Mouse (Mus musculus) macrophage (primary cell): ENCODE data around the gene Snx22. TPM values are rescaled to one million over a fixed set of nuclear protein-coding genes. Genes with fewer than 3 reads are reported as not detected.

Experiments used
- H3K27ac ChIP-seq: fragments of 350-480 bp; formaldehyde crosslinking; 2 replicates; pipeline ENCODE4 v1.9.0; 2021
- H3K36me3 ChIP-seq: fragments of 350-480 bp; formaldehyde crosslinking; 2 replicates; pipeline ENCODE4 v1.9.0; 2021; ENCODE audit errors: inconsistent target
- H3K4me3 ChIP-seq: fragments of 350-480 bp; formaldehyde crosslinking; 2 replicates; pipeline ENCODE4 v1.9.0; 2021; ENCODE audit errors: inconsistent target
- H3K79me2 ChIP-seq: fragments of 350-480 bp; formaldehyde crosslinking; 2 replicates; pipeline ENCODE4 v1.9.0; 2021; ENCODE audit errors: inconsistent target
- WGBS: methylation state at CpG from one replicate; pipeline ENCODE4 v1.1.7; 2026; ENCODE audit warnings: inconsistent platforms; ENCODE audit not compliant: missing documents; 5-methylcytosine and 5-hydroxymethylcytosine counted together
- polyA plus RNA-seq: library from polyadenylated mRNA; stranded (reverse); fragments of 250-400 nt; gene quantifications from 3 replicates; pipeline ENCODE4 v1.2.4, GENCODE M21; 2018; ENCODE audit warnings: inconsistent platforms

The Snx22 gene
- polyA plus RNA-seq, 1 experiment from 2014 or later: 1.3 TPM

DNA sequence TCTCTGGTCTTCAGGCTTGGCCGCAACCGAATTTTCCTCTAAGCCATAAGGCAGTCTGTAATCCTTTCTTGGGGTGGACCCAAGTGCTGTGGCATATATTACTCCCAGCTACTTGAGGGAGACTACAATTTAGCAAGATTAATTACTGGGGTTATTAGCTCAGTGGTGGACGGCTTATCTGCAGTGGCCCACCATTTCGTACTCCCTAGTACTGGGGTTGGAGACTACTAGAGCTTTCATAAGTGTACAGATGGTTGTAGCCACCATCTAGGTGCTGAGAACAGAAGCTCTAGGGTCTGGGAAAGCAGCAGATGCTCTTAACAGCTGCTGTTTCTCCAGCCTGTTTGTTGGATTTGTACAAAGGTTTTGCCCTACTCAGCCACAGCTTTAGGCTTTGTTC lies 8.5 kb downstream of the Snx22 start:
- Histone ChIP-seq H3K79me2 (peaks cover 22% of the 10 kb centered on the region), H3K27ac (no peak overlapping the region), H3K36me3 (peaks cover 36% of the 10 kb centered on the region; the same call in 1 of the 2 replicates), H3K4me3 (peak overlapping the region; percentile 94)
- WGBS: 69% methylated on average over 4 of the region's 4 CpGs

DNA sequence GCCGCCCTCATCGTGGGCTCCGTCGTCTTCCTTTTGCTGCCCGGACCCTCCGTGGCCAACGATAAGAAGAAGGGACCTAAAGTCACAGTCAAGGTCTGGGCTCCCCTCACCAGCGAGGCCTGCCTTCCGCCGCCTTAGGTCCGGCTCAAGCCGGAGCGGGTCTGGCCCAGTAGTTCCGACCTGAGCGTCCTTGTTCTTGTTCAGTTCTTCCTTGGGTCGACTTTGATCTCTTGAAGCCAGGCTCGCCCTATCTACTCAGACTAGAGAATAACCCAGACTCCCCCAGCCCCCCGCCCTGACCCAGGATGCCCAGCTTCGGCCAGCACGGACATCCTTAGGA lies 9.2 kb downstream of the Snx22 start:
- Histone ChIP-seq H3K79me2 (peaks cover 22% of the 10 kb centered on the region), H3K4me3 (peak overlapping the region; percentile 94), H3K36me3 (peaks cover 29% of the 10 kb centered on the region; the same call in 1 of the 2 replicates), H3K27ac (peak overlapping the region; percentile 55)
- WGBS: 1% methylated on average over 20 of the region's 20 CpGs

DNA sequence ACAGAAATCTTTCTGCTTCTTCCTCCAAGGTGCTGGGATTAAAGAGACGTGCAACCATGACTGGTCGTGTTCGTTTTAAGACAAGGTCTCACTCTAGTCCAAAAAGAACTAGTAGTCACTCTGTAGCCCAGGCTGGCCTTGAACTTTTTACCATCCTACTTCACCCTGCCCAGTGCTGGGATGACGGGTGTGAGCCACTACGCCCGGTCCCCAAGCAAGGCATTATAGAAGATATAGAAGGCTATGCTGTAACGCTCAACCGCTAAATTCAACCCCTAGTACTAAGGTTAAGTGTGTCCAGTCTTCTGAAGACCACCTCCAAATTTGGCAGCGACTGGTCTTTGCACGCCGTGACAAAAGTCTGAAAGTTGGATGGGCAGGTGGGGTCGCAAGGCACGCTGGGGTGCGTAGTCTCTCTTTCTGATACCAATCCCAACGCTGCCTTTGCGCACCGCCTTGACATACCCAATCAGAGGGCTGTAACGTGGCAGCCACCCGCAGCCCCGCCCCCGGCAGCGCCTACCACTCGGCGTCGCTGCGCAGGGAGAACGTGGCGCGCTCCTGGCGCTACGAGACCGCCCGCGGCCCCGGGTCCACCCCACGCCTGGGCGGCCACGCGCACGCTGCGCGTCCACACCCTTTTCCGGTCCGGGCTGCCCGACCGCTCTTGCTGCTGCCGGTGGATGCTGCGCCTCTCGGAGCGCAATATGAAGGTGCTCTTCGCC lies 9.8 kb downstream of the Snx22 start, which contains the start of gene Ppib:
Gene Ppib, plus strand, starts transcription at position 640 of the 725 bp plus-strand sequence.
- under 1% methylated on average over 50 of the region's 51 CpGs for WGBS
- peak within 1 kb of the TSS; percentile 55 for H3K27ac ChIP-seq
- peaks cover 25% of the 10 kb centered on the region; the same call in 1 of the 2 replicates for H3K36me3 ChIP-seq
- H3K4me3 ChIP-seq: peak within 1 kb of the TSS; percentile 94
- H3K79me2 ChIP-seq: peaks cover 22% of the 10 kb centered on the region

DNA sequence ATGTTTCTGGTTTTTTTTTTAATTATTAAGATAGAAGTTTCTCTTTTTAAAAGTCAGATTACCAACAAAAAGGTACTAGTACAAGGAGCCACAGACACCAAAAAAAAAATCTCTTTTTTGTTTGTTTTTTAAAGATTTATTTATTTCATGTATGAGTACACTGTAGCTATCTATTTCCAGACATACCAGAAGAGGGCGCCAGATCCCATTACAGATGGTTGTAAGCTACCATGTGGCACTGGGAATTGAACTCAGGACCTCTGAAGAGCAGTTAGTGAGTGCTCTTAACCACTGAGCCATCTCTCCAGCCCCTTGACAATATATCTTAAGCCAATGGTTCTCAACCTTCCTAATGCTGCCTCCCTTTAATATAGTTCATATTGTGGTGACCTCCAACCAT lies 15.9 kb downstream of the Snx22 start:
- Histone ChIP-seq H3K79me2 (no peaks in the 10 kb centered on the region), H3K36me3 (no peaks in the 10 kb centered on the region), H3K27ac (no peak overlapping the region), H3K4me3 (no peak overlapping the region)
- WGBS: 86% methylated on average over 1 of the region's 1 CpGs

DNA sequence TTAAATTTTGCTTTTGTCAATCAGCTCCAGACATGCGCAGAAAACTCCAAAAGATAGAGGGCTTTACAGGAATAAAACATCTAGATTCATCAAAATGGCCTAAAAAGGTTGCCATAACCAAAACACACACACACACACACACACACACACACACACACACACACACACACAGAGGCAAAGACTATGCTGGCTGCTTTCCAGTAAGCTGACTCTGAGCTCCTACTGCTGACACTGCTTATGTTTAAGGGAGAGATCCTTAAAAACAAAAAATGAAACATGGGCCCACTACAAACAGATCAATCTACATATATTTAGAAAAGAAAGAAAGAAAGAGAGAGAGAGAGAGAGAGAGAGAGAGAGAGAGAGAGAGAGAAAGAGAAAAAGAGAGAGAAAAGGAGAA lies 16.8 kb downstream of the Snx22 start:
- no peaks in the 10 kb centered on the region for H3K79me2 ChIP-seq
- 67% methylated on average over 1 of the region's 1 CpGs for WGBS
- H3K27ac ChIP-seq: no peak overlapping the region
- H3K4me3 ChIP-seq: no peak overlapping the region
- no peaks in the 10 kb centered on the region for H3K36me3 ChIP-seq

DNA sequence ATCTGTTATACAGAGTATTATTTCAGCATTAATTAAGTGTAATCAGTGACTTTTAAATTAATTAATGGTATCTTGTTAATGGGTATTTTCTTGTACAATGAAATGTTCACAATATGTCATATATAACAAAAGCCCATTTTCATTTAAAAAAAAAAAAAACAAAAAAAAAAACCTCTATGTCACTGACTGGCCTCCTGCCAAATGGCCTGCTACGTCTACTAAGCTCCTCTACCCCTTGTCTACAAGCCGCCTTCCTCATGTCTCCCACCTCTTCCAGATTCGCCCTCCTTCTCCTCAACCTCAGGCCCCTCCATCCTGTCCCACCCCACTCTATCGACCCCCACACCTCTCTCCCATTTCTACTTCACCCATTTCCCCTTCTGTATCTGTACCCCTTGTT lies 18.0 kb downstream of the Snx22 start:
- no peaks in the 10 kb centered on the region for H3K36me3 ChIP-seq
- WGBS: 73% methylated on average over 4 of the region's 4 CpGs
- no peaks in the 10 kb centered on the region for H3K79me2 ChIP-seq
- no peak overlapping the region for H3K27ac ChIP-seq
- no peak overlapping the region for H3K4me3 ChIP-seq

DNA sequence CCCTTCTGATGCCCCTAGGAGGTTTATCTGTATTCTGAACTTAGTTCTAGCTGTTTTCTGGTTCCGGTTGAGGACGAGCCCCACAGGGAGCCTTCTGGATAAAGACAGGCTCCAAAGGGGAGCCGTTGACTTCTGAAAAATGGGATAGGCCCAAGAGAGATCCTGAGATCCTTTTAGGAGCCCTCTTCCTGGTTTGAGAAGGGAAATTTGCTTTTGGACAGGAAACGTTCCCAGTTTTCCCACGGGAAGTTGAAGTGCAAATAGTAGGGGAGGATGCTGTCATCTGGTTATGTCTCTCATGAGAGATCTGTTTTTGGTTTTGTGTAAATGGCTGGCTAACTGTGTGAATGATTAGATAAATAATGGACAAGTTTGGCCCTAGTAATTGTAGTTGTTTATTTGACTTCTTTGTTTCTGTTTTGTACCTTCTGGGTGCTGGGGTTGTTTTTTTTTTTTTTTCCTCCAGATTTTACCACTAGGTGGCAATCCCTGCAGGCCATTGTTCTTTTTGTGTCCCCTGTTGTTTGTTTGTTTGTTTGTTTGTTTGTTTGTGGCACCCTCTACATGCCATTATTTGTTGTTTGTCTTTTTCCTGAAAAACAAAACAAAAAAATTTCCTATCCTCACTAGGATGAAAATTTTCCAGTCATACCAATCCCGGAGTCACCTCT lies 19.5 kb downstream of the Snx22 start:
- no peaks in the 10 kb centered on the region for H3K36me3 ChIP-seq
- H3K79me2 ChIP-seq: no peaks in the 10 kb centered on the region
- H3K27ac ChIP-seq: no peak overlapping the region
- WGBS: 85% methylated on average over 6 of the region's 6 CpGs
- H3K4me3 ChIP-seq: no peak overlapping the region

DNA sequence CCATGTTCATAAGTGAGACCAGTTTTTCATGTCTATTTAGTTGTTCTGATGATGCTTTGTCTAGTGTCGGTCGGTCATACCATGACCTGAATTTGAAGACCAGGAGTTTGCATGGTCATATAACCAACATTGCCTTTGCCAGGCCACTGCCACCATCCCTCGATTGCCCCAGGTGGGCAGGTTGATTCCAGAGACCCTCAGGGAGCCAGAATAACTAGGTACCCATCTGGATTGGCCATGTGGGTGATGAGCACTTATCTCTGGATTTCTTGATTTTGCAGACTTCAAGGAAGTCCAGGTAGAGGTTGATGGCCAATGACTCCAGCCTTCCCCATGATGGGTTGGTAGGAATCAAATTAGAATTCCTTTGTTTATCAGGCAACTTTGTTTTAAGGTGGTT lies 26.3 kb downstream of the Snx22 start:
- Histone ChIP-seq H3K79me2 (no peaks in the 10 kb centered on the region), H3K27ac (no peak overlapping the region), H3K36me3 (peaks cover 18% of the 10 kb centered on the region), H3K4me3 (no peak overlapping the region)
- 91% methylated on average over 3 of the region's 3 CpGs for WGBS

DNA sequence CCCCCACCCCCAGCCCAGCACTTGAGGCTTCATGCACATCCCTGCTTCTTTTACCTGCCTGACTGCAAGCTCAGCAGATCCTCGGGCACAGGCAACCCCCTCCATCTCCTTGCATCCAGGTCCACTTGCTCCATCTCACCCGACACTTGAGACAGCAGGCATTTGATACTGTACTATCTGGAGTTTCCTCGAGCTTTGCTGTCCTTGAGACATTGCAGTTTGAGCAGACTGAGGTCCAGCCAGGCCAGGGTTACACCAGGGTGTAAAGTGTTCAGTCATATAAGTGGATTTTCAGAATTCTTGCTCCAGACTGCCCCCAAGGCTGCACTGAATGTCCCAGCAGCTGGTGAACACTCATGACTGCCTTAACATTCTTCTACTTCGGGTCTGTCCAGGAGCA lies 27.2 kb downstream of the Snx22 start:
- peaks cover 26% of the 10 kb centered on the region for H3K36me3 ChIP-seq
- H3K27ac ChIP-seq: no peak overlapping the region
- 93% methylated on average over 4 of the region's 4 CpGs for WGBS
- no peaks in the 10 kb centered on the region for H3K79me2 ChIP-seq
- H3K4me3 ChIP-seq: no peak overlapping the region

DNA sequence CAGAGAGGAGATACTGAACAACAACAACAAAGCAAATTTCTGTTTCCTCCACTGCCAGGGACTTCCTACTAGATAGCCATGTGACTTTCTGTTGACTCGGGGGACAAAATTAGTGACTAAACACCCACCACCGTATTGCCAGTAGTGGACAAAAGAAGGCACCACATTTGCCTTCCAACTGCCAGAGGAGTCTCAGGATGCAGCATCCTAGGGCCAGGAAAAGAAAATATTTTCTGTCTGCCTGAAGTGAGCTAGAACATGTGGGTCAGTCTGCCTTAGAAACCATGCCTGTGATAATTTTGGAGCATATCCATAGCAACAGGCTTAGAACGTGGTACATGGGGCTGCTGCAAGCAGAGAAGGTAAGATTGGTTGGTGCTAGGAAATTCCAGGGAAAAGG lies 28.7 kb downstream of the Snx22 start:
- Histone ChIP-seq H3K79me2 (no peaks in the 10 kb centered on the region), H3K36me3 (peaks cover 26% of the 10 kb centered on the region), H3K4me3 (no peak overlapping the region), H3K27ac (no peak overlapping the region)
- 80% methylated on average over 3 of the region's 3 CpGs for WGBS

DNA sequence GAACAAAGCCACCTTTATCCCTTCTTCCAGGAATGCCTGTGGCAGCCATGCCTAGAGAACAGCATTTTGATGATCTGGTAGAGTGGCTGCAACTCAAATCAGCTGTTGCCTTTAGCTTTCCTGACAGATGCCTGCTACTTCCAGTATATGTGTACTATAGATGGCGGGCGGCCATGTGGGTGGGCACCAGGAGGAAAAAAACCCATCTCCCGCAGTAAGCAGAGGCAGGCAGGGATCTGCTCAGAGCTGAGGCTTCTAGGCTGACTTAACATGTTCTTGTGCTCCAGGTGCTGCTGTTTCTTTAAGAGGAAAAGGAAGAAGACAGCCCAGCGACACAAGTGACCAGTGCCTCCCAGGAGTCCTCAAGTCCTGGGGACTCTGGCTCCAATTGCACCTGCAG lies 30.2 kb downstream of the Snx22 start:
- 97% methylated on average over 4 of the region's 4 CpGs for WGBS
- peaks cover 26% of the 10 kb centered on the region for H3K36me3 ChIP-seq

DNA sequence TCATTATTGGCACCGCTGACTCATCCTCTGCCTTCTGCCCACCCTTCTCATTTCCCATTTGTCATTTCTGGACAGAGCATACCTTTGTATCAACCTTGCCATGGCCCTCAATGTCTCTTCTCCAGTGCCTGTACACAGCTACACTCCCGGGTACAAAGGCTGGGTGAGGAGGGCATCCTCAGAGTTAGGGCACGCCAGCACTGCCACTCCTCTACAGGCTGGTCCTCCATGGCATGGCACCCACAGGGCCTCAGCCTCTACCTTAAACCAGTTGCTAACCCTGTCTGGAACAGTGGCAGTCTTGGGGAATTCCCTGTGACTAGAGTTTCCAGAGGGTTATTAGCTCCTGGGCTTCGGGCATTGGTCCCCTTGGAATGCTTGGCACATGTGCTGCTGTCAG lies 30.9 kb downstream of the Snx22 start:
- 93% methylated on average over 4 of the region's 4 CpGs for WGBS

More for the DNA sequence above, 30.2 kb downstream of the Snx22 start:
- H3K79me2 ChIP-seq: no peaks in the 10 kb centered on the region
- H3K27ac ChIP-seq: no peak overlapping the region
- no peak overlapping the region for H3K4me3 ChIP-seq

DNA sequence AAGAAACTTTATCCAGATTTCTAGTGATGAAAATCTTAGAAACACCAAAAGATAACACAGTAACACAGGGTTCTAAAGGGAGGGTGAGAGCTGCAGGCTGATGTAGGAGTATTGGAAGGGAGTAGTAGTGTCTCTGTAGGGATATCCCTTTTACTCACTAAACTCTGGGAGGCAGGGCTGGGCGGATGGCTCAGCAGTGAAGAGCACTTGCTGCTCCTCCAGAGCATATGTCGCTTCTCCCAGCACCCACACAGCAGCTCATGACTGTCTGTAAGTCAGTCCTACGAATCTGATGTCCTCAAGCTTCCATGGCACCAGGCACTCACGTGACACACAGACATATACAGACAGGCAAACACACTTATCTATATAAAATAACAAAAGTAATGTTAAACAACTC lies 31.4 kb downstream of the Snx22 start:
- Histone ChIP-seq H3K27ac (no peak overlapping the region), H3K36me3 (peaks cover 27% of the 10 kb centered on the region)
- WGBS: 85% methylated on average over 4 of the region's 4 CpGs

More for the DNA sequence above, 30.9 kb downstream of the Snx22 start:
- Histone ChIP-seq H3K79me2 (no peaks in the 10 kb centered on the region), H3K4me3 (no peak overlapping the region), H3K27ac (no peak overlapping the region), H3K36me3 (peaks cover 26% of the 10 kb centered on the region)

DNA sequence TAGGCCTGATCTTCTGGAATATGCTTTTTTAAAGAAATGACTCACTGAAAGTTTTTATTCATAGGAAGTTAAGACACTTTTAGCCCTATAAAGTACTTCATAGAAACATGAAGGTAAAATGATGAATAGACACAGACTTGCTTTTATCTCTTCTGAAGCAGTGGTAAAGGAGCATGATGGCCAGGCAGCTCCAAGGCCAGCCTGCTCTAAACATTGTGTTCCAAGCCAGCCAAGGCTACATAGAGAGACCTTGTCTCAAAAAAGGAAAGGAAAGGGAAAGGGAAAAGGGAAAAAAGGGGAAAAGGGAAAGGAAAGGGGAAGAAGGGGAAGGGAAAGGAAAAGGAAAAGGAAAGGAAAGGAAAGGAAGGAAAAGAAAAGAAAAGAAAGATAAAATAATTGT lies 48.9 kb downstream of the Snx22 start:
- H3K79me2 ChIP-seq: no peaks in the 10 kb centered on the region
- H3K36me3 ChIP-seq: peaks cover 6% of the 10 kb centered on the region; the same call in 1 of the 2 replicates
- no peak overlapping the region for H3K4me3 ChIP-seq
- no peak overlapping the region for H3K27ac ChIP-seq

More for the DNA sequence above, 31.4 kb downstream of the Snx22 start:
- H3K79me2 ChIP-seq: no peaks in the 10 kb centered on the region
- no peak overlapping the region for H3K4me3 ChIP-seq
